Mouse (Mus musculus) midbrain, embryonic 14.5 days (tissue): Measurements from ENCODE around the gene Cand1. TPM values are rescaled to one million over a fixed set of nuclear protein-coding genes. Genes with fewer than 3 reads are reported as not detected.

Source experiments
- ATAC-seq: fragments of 200-750 bp; cut with Nextera tagmentation; 2 replicates; pipeline ENCODE4 v1.8.0; 2017; ENCODE audit warnings: moderate number of reproducible peaks, moderate library complexity; ENCODE audit not compliant: low FRiP score, low TSS enrichment
- DNase-seq: peaks from one replicate; pipeline ENCODE4 v3.0.0-alpha.2; 2015
- H3K27ac ChIP-seq: fragments of 300-500 bp; sonication (generic); replicated peaks from 2 replicates; pipeline ENCODE4 v1.5.1; 2014; ENCODE audit warnings: mild to moderate bottlenecking, low read depth, low read length, moderate library complexity
- H3K27me3 ChIP-seq: fragments of 300-500 bp; sonication (generic); 2 replicates; pipeline ENCODE4 v1.6.1; 2014; ENCODE audit warnings: low read length, control low read depth, mixed read lengths; ENCODE audit not compliant: control insufficient read depth, insufficient read depth
- H3K36me3 ChIP-seq: fragments of 300-500 bp; sonication (generic); 2 replicates; pipeline ENCODE4 v1.6.1; 2014; ENCODE audit warnings: low read length, control low read depth; ENCODE audit not compliant: control insufficient read depth, insufficient read depth
- H3K4me1 ChIP-seq: fragments of 300-500 bp; sonication (generic); 2 replicates; pipeline ENCODE4 v1.6.1; 2014; ENCODE audit warnings: mild to moderate bottlenecking, antibody characterized with exemption, low read length, control low read depth; ENCODE audit not compliant: control insufficient read depth, insufficient read depth
- H3K4me2 ChIP-seq: fragments of 300-500 bp; sonication (generic); 2 replicates; pipeline ENCODE4 v1.6.1; 2014; ENCODE audit warnings: mild to moderate bottlenecking, low read length, moderate library complexity
- H3K4me3 ChIP-seq: fragments of 300-500 bp; sonication (generic); replicated peaks from 2 replicates; pipeline ENCODE4 v1.5.1; 2014; ENCODE audit warnings: low read depth, low read length
- H3K9ac ChIP-seq: fragments of 300-500 bp; sonication (generic); replicated peaks from 2 replicates; pipeline ENCODE4 v1.6.1; 2014; ENCODE audit warnings: mild to moderate bottlenecking, low read length, moderate library complexity
- H3K9me3 ChIP-seq: fragments of 300-500 bp; sonication (generic); 2 replicates; pipeline ENCODE4 v1.6.1; 2016; ENCODE audit warnings: low read length, control low read depth, mixed read lengths; ENCODE audit not compliant: control insufficient read depth
- WGBS: fragments of 180-500 bp; shearing (Covaris S2); extraction: QIAGEN DNeasy Blood & Tissue Kit; methylation state at CpG from one replicate; pipeline ENCODE4 v1.1.7; 2014; 5-methylcytosine and 5-hydroxymethylcytosine counted together
- polyA plus RNA-seq: library from polyadenylated mRNA; unstranded; fragments of >200 nt; fragmentation: Nextera tagmentation; extraction: Ambion mirVana; gene quantifications from 2 replicates; pipeline ENCODE4 v1.2.1, GENCODE M21; 2014

The Cand1 gene
- polyA plus RNA-seq, 1 experiment from 2014 or later = 79.8 TPM

- Histone ChIP-seq H3K9ac (no peak overlapping the region), H3K27ac (no peak overlapping the region), H3K36me3 (no peaks in the 10 kb centered on the region), H3K4me1 (no peaks in the 10 kb centered on the region), H3K4me3 (no peak overlapping the region), H3K9me3 (no peaks in the 10 kb centered on the region), H3K27me3 (no peaks in the 10 kb centered on the region), H3K4me2 (no peak overlapping the region)
- WGBS = 81% methylated on average over 4 of the region's 4 CpGs
- no peak for DNase-seq
- no peak for ATAC-seq
These were observed 18.0 kb upstream of the Cand1 start for GRCm38 (mm10) chr10:119257876-119258275.

DNA sequence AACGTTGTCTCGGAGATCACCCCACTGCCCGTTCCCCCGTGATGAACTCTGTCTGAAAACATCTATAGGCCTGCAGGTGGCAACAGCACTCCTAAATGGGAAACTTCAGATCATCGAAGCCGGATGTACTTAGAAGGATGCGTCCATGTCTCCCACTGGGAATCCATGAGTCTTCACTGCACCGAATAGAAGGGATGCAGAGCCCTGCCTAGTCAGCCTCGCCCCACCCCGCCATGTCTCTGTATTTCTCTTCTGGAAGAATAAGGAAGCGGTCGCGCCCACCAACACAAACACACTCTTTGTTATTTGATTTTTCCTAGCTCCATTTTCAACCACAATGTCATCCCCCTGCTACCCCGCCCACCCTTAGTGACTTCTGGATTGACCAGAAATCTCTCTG, 4.3 kb upstream of the Cand1 start:
- 89% methylated on average over 14 of the region's 14 CpGs for WGBS
- Histone ChIP-seq H3K4me2 (no peak overlapping the region), H3K27me3 (no peaks in the 10 kb centered on the region), H3K9ac (no peak overlapping the region), H3K4me3 (no peak overlapping the region), H3K36me3 (no peaks in the 10 kb centered on the region), H3K9me3 (no peaks in the 10 kb centered on the region), H3K27ac (no peak overlapping the region), H3K4me1 (peaks cover 4% of the 10 kb centered on the region; the same call in 1 of the 2 replicates)
- DNase-seq (no peak), ATAC-seq (no peak)

DNA sequence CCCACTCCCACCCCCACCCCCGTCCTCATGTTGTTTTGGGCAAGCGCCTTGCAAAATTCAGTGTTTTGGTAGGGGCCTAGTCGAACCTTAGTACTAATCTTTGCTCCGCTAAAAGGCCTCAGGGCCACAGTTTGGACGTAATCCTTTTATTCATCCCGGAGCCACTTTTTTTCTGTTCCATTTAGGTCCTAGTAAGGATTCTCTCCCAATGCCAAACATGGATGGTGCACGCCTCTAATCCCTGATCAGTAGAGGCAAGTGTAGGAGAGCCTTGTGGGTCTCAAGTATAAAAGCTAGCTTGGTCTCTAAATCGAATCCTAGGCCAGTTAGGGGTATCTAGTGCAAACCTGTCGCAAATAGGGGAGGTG, 851 bp upstream of the Cand1 start:
- 0 out of 2 replicates have a peak, but pooled peaks have one; percentile 0 for ATAC-seq

GRCm38 (mm10) chr10:119239633-119239968, 254 bp downstream of the Cand1 start:
- H3K4me1 ChIP-seq = peaks cover 18% of the 10 kb centered on the region
- WGBS = 0% methylated on average over 36 of the region's 37 CpGs
- DNase-seq (no peak), ATAC-seq (no peak)
- H3K4me3 ChIP-seq = peak overlapping the region; percentile 98
- H3K27me3 ChIP-seq = no peaks in the 10 kb centered on the region
- no peaks in the 10 kb centered on the region for H3K9me3 ChIP-seq
- H3K4me2 ChIP-seq = peak overlapping the region; percentile 70
- peak overlapping the region; percentile 94 for H3K27ac ChIP-seq
- H3K9ac ChIP-seq = peak overlapping the region; percentile 93
- H3K36me3 ChIP-seq = no peaks in the 10 kb centered on the region

More for the DNA sequence above, 851 bp upstream of the Cand1 start:
- Histone ChIP-seq H3K9ac (peak overlapping the region; percentile 63), H3K36me3 (no peaks in the 10 kb centered on the region), H3K4me1 (peaks cover 18% of the 10 kb centered on the region), H3K4me3 (peak overlapping the region; percentile 98), H3K27me3 (no peaks in the 10 kb centered on the region), H3K27ac (peak overlapping the region; percentile 94), H3K4me2 (peak overlapping the region; percentile 67), H3K9me3 (no peaks in the 10 kb centered on the region)
- DNase-seq = no peak
- WGBS = 3% methylated on average over 9 of the region's 9 CpGs

- under 1% methylated on average over 53 of the region's 54 CpGs for WGBS
- peak; percentile 66 for DNase-seq
- H3K9me3 ChIP-seq = no peaks in the 10 kb centered on the region
- H3K4me2 ChIP-seq = peak overlapping the region; percentile 70
- peaks cover 18% of the 10 kb centered on the region for H3K4me1 ChIP-seq
- H3K36me3 ChIP-seq = no peaks in the 10 kb centered on the region
- no peaks in the 10 kb centered on the region for H3K27me3 ChIP-seq
- peak overlapping the region; percentile 93 for H3K9ac ChIP-seq
- peak; percentile 14 for ATAC-seq
- H3K27ac ChIP-seq = peak overlapping the region; percentile 94
- H3K4me3 ChIP-seq = peak overlapping the region; percentile 98
These were observed 747 bp downstream of the Cand1 start for GRCm38 (mm10) chr10:119238985-119239631.

DNA sequence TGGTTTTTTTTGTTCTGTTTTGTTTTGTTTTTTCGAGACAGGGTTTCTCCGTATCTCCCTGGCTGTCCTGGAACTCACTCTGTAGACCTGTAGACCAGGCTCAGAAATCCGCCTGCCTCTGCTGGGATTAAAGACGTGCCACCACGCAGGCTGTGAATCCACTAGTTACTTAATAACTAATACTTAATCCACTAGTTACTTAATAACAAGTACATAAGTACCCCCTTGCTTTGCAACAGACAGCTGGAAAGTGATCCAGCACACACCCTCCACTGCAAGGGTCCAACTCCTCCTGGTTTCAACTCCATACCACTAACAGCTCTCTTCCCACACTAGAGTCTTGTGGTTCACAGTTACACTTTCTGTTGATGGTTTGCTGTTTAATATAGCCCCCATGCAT, 8.3 kb downstream of the Cand1 start:
- 89% methylated on average over 5 of the region's 5 CpGs for WGBS
- Histone ChIP-seq H3K4me1 (peaks cover 3% of the 10 kb centered on the region; the same call in 1 of the 2 replicates), H3K4me2 (no peak overlapping the region), H3K27ac (no peak overlapping the region), H3K36me3 (no peaks in the 10 kb centered on the region), H3K4me3 (no peak overlapping the region), H3K27me3 (no peaks in the 10 kb centered on the region), H3K9me3 (no peaks in the 10 kb centered on the region), H3K9ac (no peak overlapping the region)
- ATAC-seq (no peak), DNase-seq (no peak)

- no peak overlapping the region for H3K4me3 ChIP-seq
- no peak overlapping the region for H3K9ac ChIP-seq
- ATAC-seq (no peak), DNase-seq (no peak)
- H3K36me3 ChIP-seq = peaks cover 4% of the 10 kb centered on the region; the same call in 1 of the 2 replicates
- H3K27ac ChIP-seq = no peak overlapping the region
- no peaks in the 10 kb centered on the region for H3K9me3 ChIP-seq
- 92% methylated on average over 4 of the region's 4 CpGs for WGBS
- H3K27me3 ChIP-seq = no peaks in the 10 kb centered on the region
- no peak overlapping the region for H3K4me2 ChIP-seq
- H3K4me1 ChIP-seq = peaks cover 3% of the 10 kb centered on the region; the same call in 1 of the 2 replicates
These were observed 9.2 kb downstream of the Cand1 start for GRCm38 (mm10) chr10:119230703-119231102.

DNA sequence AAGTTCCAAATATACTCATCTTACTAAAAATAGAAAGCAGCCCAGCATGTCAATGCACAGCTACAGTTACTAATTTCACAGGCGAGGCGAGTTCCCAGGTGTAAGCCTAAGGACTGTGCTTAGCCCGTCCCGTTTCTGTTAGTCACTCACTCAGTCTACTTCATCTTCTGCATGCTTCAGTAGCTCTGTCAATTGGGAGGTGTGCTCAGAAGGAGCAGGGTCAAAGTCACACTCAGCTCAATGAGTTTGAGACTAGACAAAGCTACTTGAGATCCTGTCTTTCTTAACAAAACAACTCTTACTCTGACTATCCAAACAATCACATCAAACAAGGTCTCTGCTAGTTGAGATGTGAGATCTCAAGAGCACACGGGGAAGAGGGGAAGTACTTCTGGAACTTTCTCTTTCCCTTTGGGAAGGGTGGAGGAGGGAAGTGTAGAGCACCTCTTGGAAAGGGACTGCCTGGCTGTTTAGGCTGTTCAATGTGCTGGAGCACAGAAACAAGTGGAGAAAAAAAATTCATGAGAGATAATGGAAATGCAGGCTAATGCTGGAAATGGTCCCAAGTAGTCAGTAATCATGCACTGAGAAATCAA, 9.7 kb downstream of the Cand1 start:
- ATAC-seq (no peak), DNase-seq (no peak)
- 74% methylated on average over 5 of the region's 5 CpGs for WGBS
- Histone ChIP-seq H3K36me3 (peaks cover 9% of the 10 kb centered on the region), H3K9ac (no peak overlapping the region), H3K27ac (no peak overlapping the region), H3K27me3 (no peaks in the 10 kb centered on the region), H3K9me3 (no peaks in the 10 kb centered on the region), H3K4me1 (peaks cover 3% of the 10 kb centered on the region; the same call in 1 of the 2 replicates), H3K4me3 (no peak overlapping the region), H3K4me2 (no peak overlapping the region)

GRCm38 (mm10) chr10:119223686-119224085, 16.2 kb downstream of the Cand1 start:
- Histone ChIP-seq H3K27ac (no peak overlapping the region), H3K4me1 (peaks cover 9% of the 10 kb centered on the region), H3K4me3 (no peak overlapping the region), H3K9me3 (no peaks in the 10 kb centered on the region), H3K9ac (no peak overlapping the region), H3K36me3 (peaks cover 30% of the 10 kb centered on the region), H3K27me3 (no peaks in the 10 kb centered on the region), H3K4me2 (no peak overlapping the region)
- WGBS = 83% methylated on average over 4 of the region's 4 CpGs
- no peak for ATAC-seq
- no peak for DNase-seq
